Mouse (Mus musculus): ENCODE results near the gene Olfr325.

Olfr325 gene

GRCm38 (mm10) chr11:58630401-58630800 lies 52.9 kb downstream of the Olfr325 start, which contains the start of gene Olfr323:
Gene Olfr323, minus strand, starts transcription at chr11:58630501.
- no peak for DNase-seq (ENCODE audit: low spot score in 2 of 2)
